ENCODE assay signal across 22 mouse cellular contexts in the genomic region with DNA sequence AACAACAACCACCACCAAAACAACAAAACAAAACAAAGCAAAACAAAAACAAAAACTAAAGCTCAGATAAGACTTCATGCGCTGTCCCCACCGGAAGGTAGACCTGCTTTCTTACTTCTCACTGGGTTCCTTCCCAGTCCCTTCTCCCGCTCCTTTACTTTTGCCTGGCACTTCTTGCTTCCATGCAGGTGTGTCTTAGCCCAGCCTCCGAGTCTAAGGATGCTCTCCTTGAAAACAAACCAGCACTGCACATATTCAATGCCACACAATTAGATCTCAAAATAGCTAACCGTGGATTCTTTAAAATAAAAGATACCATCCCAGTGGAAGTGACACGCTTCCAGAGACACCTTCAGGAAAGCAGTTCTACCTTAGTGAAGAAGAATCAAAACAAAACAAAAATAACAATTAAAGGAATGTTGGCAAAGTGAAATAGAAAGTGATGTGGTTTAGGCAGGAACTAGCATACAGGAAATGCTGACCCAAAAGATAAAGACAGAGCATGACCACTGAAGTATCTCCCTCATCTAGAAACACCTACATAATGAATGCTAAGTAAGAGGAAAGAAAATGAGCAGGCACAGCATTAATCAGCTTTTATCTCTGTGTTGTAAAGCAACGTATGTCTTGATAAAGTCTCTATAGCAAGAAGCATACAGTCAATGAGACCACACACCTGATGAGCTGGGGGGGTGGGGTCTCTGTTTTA.
"Had no signal": no experiment of that assay in that cellular context is flagged by ENCODE, and none has a peak within 500 bp of the region (broad histone marks: within the 10 kb centered on the region; RNA-seq: fewer than 3 reads in every experiment).

No protein-coding gene starts in this region.

- H3K4me1 ChIP-seq: limb, embryonic 12.5 days; limb, embryonic 15.5 days had no signal

- H3K9me3 ChIP-seq: limb, embryonic 12.5 days; limb, embryonic 15.5 days; midbrain, embryonic 12.5 days; neural tube, embryonic 13.5 days had no signal

- H3K27me3 ChIP-seq: limb, embryonic 12.5 days; limb, embryonic 15.5 days; midbrain, embryonic 12.5 days; neural tube, embryonic 13.5 days had no signal

- DNase-seq: kidney, postnatal 14 days; kidney, postnatal 4 days; left cerebral cortex, postnatal 4 days; liver, postnatal 0 days; lung, embryonic 14.5 days; right cerebral cortex, adult 18-20 months; right cerebral cortex, postnatal 14 days; right cerebral cortex, postnatal 4 days; thymus, adult 2 months; thymus, postnatal 14 days; thymus, postnatal 4 days had no signal

- H3K4me2 ChIP-seq: limb, embryonic 12.5 days; limb, embryonic 15.5 days; liver, embryonic 11.5 days; lung, embryonic 14.5 days; midbrain, embryonic 12.5 days; neural tube, embryonic 13.5 days had no signal

- H3K27ac ChIP-seq: limb, embryonic 12.5 days; limb, embryonic 15.5 days; liver, embryonic 14.5 days; macrophage; midbrain, embryonic 12.5 days; neural tube, embryonic 13.5 days; stomach, postnatal 0 days had no signal

- H3K4me3 ChIP-seq: limb, embryonic 12.5 days; limb, embryonic 15.5 days; midbrain, embryonic 12.5 days; myocyte; neural tube, embryonic 13.5 days had no signal

- H3K36me3 ChIP-seq: limb, embryonic 12.5 days; limb, embryonic 15.5 days; midbrain, embryonic 12.5 days; neural tube, embryonic 13.5 days had no signal

- ATAC-seq: liver, postnatal 0 days; lung, postnatal 0 days; midbrain, embryonic 16.5 days had no signal

- H3K9ac ChIP-seq: limb, embryonic 12.5 days; limb, embryonic 15.5 days; liver, embryonic 14.5 days; liver, postnatal 0 days; lung, embryonic 14.5 days; midbrain, embryonic 12.5 days; neural tube, embryonic 13.5 days had no signal
